Mouse (Mus musculus) liver, postnatal 0 days (tissue): ENCODE data around the gene Xkrx. TPM values are rescaled to one million over a fixed set of nuclear protein-coding genes. Genes with fewer than 3 reads are reported as not detected.

Experiments
- ATAC-seq: fragments of 200-750 bp; cut with Nextera tagmentation; 2 replicates; pipeline ENCODE4 v1.8.0; 2017; ENCODE audit warnings: mild to moderate bottlenecking, moderate library complexity
- DNase-seq: peaks from one replicate; pipeline ENCODE4 v3.0.0-alpha.2; 2016
- H3K27ac ChIP-seq: fragments of 300-500 bp; sonication (generic); 2 replicates; pipeline ENCODE4 v1.5.1; 2014; ENCODE audit warnings: antibody characterized with exemption, moderate library complexity, mild to moderate bottlenecking, low read depth
- H3K27me3 ChIP-seq: fragments of 300-500 bp; sonication (generic); 2 replicates; pipeline ENCODE4 v1.6.1; 2014; ENCODE audit warnings: low read length, control low read depth, mixed read lengths; ENCODE audit not compliant: insufficient read depth
- H3K36me3 ChIP-seq: fragments of 300-500 bp; sonication (generic); replicated peaks from 2 replicates; pipeline ENCODE4 v1.6.1; 2014; ENCODE audit warnings: mild to moderate bottlenecking, control low read depth, low read length, moderate library complexity, mixed read lengths; ENCODE audit not compliant: insufficient read depth
- H3K4me1 ChIP-seq: fragments of 300-500 bp; sonication (generic); 2 replicates; pipeline ENCODE4 v1.6.1; 2014; ENCODE audit warnings: antibody characterized with exemption, mild to moderate bottlenecking, control low read depth; ENCODE audit not compliant: insufficient read depth
- H3K4me2 ChIP-seq: fragments of 300-500 bp; sonication (generic); 2 replicates; pipeline ENCODE4 v1.6.1; 2014; ENCODE audit warnings: low read depth, mild to moderate bottlenecking, low read length, moderate library complexity, mixed read lengths
- H3K4me3 ChIP-seq: fragments of 300-500 bp; sonication (generic); 2 replicates; pipeline ENCODE4 v1.5.1; 2014; ENCODE audit warnings: low read depth, low read length
- H3K9ac ChIP-seq: fragments of 300-500 bp; sonication (generic); replicated peaks from 2 replicates; pipeline ENCODE4 v1.6.1; 2014; ENCODE audit warnings: mild to moderate bottlenecking, moderate library complexity
- H3K9me3 ChIP-seq: fragments of 300-500 bp; sonication (generic); 2 replicates; pipeline ENCODE4 v1.6.1; 2016; ENCODE audit warnings: mild to moderate bottlenecking, control low read depth, low read length, mixed read lengths
- CTCF ChIP-seq: sonication (generic); IDR thresholded peaks from 2 replicates; pipeline ENCODE4 v1.5.1; 2016; ENCODE audit warnings: antibody characterized with exemption, low read depth
- EP300 ChIP-seq: IDR thresholded peaks from 2 replicates; pipeline ENCODE4 v1.6.1; 2016; ENCODE audit warnings: antibody characterized with exemption, low read depth, mild to moderate bottlenecking
- WGBS: fragments of 180-500 bp; shearing (Covaris S2); extraction: QIAGEN DNeasy Blood & Tissue Kit; methylation state at CpG from one replicate; pipeline ENCODE4 v1.1.7; 2014; ENCODE audit not compliant: insufficient replicate concordance; 5-methylcytosine and 5-hydroxymethylcytosine counted together
- polyA plus RNA-seq: library from polyadenylated mRNA; unstranded; fragments of >200 nt; fragmentation: Nextera tagmentation; extraction: Ambion mirVana; gene quantifications from 2 replicates; pipeline ENCODE4 v1.2.1, GENCODE M21; 2015

The Xkrx gene
- polyA plus RNA-seq, 1 experiment from 2014 or later = 0.07 TPM

GRCm38 (mm10) chrX:134163484-134163883 is 1.6 kb upstream of the Xkrx start:
- ATAC-seq (no peak), DNase-seq (no peak)
- Histone ChIP-seq H3K4me3 (no peak overlapping the region), H3K4me1 (no peaks in the 10 kb centered on the region), H3K4me2 (peak overlapping the region; percentile 22; the same call in 1 of the 2 replicates), H3K36me3 (no peaks in the 10 kb centered on the region), H3K9me3 (no peaks in the 10 kb centered on the region), H3K9ac (no peak overlapping the region), H3K27ac (no peak overlapping the region), H3K27me3 (no peaks in the 10 kb centered on the region)
- TF ChIP-seq EP300 (no peak), CTCF (no peak)
- 37% methylated on average over 4 of the region's 4 CpGs for WGBS

DNA sequence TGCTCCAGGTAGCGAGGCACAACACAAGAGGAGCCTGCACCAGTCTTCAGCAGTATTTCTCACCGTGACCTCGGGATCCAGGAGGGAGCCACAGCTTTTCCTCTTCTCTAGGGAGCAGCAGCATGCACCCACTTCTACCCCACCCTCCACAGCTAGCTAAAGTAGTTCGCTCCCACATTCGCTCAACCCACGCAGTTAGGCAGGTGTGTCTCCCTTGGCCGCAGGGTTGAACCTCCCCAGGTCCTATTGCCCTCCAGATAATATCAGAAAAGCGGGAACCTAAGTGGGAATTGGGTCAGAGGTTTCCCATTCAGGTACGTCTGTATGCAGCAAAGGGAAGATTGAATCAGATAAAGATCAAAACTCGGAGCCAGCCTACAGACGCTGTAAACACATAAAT is 950 bp upstream of the Xkrx start:
- H3K4me2 ChIP-seq = peak overlapping the region; percentile 22

GRCm38 (mm10) chrX:134160442-134160841 is 1.4 kb downstream of the Xkrx start:
- H3K4me2 ChIP-seq = no peak overlapping the region
- ATAC-seq (no peak; the same call in 1 of the 2 replicates), DNase-seq (no peak)
- H3K27ac ChIP-seq = no peak overlapping the region
- H3K36me3 ChIP-seq = no peaks in the 10 kb centered on the region
- no peaks in the 10 kb centered on the region for H3K9me3 ChIP-seq
- H3K9ac ChIP-seq = no peak overlapping the region
- no peaks in the 10 kb centered on the region for H3K27me3 ChIP-seq
- H3K4me1 ChIP-seq = no peaks in the 10 kb centered on the region
- no peak for TF ChIP-seq EP300
- no peak for TF ChIP-seq CTCF
- 74% methylated on average over 2 of the region's 2 CpGs for WGBS
- H3K4me3 ChIP-seq = no peak overlapping the region

More for the DNA sequence above, 950 bp upstream of the Xkrx start:
- Histone ChIP-seq H3K4me1 (no peaks in the 10 kb centered on the region), H3K4me3 (no peak overlapping the region), H3K27me3 (no peaks in the 10 kb centered on the region), H3K9me3 (no peaks in the 10 kb centered on the region), H3K9ac (no peak overlapping the region), H3K27ac (no peak overlapping the region), H3K36me3 (no peaks in the 10 kb centered on the region)
- ATAC-seq = no peak
- 23% methylated on average over 11 of the region's 11 CpGs for WGBS
- TF ChIP-seq EP300 = no peak
- TF ChIP-seq CTCF = no peak
- no peak for DNase-seq

DNA sequence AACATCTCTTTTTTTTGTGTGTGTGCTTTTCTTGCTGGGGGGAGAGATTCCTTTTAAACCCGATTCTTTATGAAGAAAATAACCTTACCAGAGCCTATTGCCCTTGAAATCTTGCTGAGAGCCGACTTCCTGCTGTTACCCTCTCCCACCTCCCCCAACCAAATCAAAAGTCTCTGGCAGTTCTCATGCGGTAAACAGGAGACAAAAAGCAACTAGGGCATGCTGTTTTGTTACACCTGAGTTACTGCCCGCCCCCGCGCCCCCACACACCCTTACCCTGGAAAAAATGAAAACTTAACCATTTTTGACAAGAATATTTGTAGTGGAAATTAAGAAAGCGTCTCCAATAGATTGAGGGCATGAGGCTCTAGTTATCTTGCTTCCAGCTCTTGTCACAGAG is 3.7 kb downstream of the Xkrx start:
- Histone ChIP-seq H3K9ac (no peak overlapping the region), H3K36me3 (no peaks in the 10 kb centered on the region), H3K4me2 (no peak overlapping the region), H3K4me1 (no peaks in the 10 kb centered on the region), H3K27ac (no peak overlapping the region), H3K27me3 (no peaks in the 10 kb centered on the region), H3K9me3 (no peaks in the 10 kb centered on the region), H3K4me3 (no peak overlapping the region)
- no peak for ATAC-seq
- no peak for TF ChIP-seq EP300
- no peak for TF ChIP-seq CTCF
- 41% methylated on average over 7 of the region's 7 CpGs for WGBS
- DNase-seq = no peak

DNA sequence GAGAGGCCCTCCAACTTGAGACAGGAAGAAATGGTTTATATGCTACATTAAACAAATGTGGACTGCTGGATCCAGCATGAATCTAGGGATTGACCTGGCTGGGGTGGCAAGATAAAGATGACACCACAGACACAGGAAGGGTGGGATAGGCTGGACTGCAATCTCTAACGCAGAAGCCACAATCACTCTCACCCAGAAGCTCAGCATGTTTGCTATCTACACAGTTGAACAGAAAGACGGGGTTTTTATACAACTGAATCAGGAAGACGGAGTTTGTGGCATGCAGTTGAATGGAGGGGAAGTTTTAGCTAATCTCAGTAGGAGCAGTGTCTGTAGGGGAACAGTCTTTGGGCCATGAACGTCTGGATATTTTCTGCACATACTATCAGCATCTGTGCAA is 19.9 kb downstream of the Xkrx start:
- Histone ChIP-seq H3K9me3 (no peaks in the 10 kb centered on the region), H3K9ac (no peak overlapping the region), H3K36me3 (no peaks in the 10 kb centered on the region), H3K27me3 (0 out of 2 replicates have a peak, but pooled peaks cover 3% of the 10 kb centered on the region), H3K27ac (no peak overlapping the region), H3K4me2 (no peak overlapping the region), H3K4me3 (no peak overlapping the region), H3K4me1 (no peaks in the 10 kb centered on the region)
- TF ChIP-seq EP300 = peak; percentile 58; the same call in 1 of the 2 replicates
- no peak for TF ChIP-seq CTCF
- ATAC-seq = peak; percentile 33
- DNase-seq = no peak
- 50% methylated on average over 4 of the region's 4 CpGs for WGBS

DNA sequence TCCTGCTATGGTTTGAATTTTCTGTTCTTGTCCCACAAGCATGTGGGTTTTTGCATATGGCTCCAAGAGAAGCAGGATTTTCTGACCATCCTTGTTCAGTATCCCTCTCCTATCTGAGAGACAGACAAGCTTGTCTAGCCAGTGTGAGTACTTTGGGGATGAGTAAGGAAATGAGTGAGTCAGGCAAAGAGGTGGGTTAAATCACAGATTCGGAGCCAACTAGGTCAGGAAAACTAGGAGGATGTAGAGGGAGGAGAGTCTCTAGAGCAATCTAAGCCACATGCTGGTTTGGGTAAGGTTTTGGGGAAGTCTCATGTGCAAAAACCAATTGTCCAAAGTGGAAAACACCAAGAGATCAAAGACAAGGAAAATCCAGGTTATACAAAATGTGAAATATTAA is 20.3 kb downstream of the Xkrx start:
- Histone ChIP-seq H3K4me3 (no peak overlapping the region), H3K36me3 (no peaks in the 10 kb centered on the region), H3K27ac (no peak overlapping the region), H3K27me3 (0 out of 2 replicates have a peak, but pooled peaks cover 3% of the 10 kb centered on the region), H3K4me2 (no peak overlapping the region), H3K9me3 (no peaks in the 10 kb centered on the region), H3K4me1 (no peaks in the 10 kb centered on the region), H3K9ac (no peak overlapping the region)
- TF ChIP-seq EP300 (no peak), CTCF (no peak)
- DNase-seq (no peak), ATAC-seq (no peak)
- 52% methylated on average over 1 of the region's 1 CpGs for WGBS

DNA sequence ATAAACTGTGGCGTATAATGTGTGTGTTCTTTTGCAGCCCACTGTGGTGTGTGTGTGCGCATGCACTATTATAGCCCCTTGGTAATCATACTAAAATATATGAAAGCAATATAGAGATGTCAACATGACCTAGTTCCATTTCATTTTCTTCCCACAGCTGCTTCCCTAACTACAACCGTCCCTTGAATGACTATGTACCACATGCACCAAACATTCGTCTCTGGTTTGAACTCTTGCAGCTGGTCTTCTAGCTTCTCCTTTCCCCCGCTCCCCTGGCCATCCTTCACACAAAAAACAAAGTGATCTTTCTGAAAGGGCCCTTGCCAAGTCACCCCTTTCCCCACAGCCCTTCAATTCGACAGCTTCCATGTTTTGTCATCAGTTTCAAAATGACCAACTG is 21.9 kb downstream of the Xkrx start:
- DNase-seq (no peak), ATAC-seq (no peak)
- Histone ChIP-seq H3K9me3 (no peaks in the 10 kb centered on the region), H3K27ac (no peak overlapping the region), H3K36me3 (no peaks in the 10 kb centered on the region), H3K4me1 (no peaks in the 10 kb centered on the region), H3K4me2 (no peak overlapping the region), H3K4me3 (no peak overlapping the region), H3K9ac (no peak overlapping the region), H3K27me3 (0 out of 2 replicates have a peak, but pooled peaks cover 3% of the 10 kb centered on the region)
- 58% methylated on average over 6 of the region's 6 CpGs for WGBS
- no peak for TF ChIP-seq EP300
- TF ChIP-seq CTCF = no peak
